Mouse (Mus musculus): ENCODE data around the gene Mtmr11.
"Not testable (repeated sequence)": the region's sequence is repeated elsewhere in the genome, so short reads cannot be mapped to it uniquely, and the experiment has no call there.

The Mtmr11 gene

GRCm38 (mm10) chr3:96219191-96219641, 57.4 kb downstream of the Mtmr11 start:
- DNase-seq, result peak in 1 of 2 experiments; percentile 56

- DNase-seq, result peak; percentile 68 to 75
These were observed 57.9 kb downstream of the Mtmr11 start, which contains the start of the genes Bola1 and Hist2h2ab for GRCm38 (mm10) chr3:96219661-96220130. Gene Bola1 (minus strand): TSS chr3:96219709. Gene Hist2h2ab (plus strand): TSS chr3:96219865.

GRCm38 (mm10) chr3:96220131-96220764, 58.4 kb downstream of the Mtmr11 start:
- not testable (repeated sequence) for DNase-seq

GRCm38 (mm10) chr3:96220765-96221639, 59.2 kb downstream of the Mtmr11 start, which contains the start of the genes Hist2h2ac and Hist2h2be:
Gene Hist2h2ac (minus strand): TSS chr3:96220880.
Gene Hist2h2be (plus strand): TSS chr3:96221119.
- DNase-seq, result peak; percentile 75 to 92
